Mouse (Mus musculus): ENCODE data around the gene Sipa1l1.
"Not testable (repeated sequence)": the region's sequence is repeated elsewhere in the genome, so short reads cannot be mapped to it uniquely, and the experiment has no call there.

The Sipa1l1 gene

GRCm38 (mm10) chr12:82170461-82171279 lies 1.6 kb downstream of the Sipa1l1 start:
- in situ Hi-C loops (cut with MboI; ENCODE audit: low pct_unique_long_range_greater_than_20kb in 1 of 2, low sequenced_read_pairs in 2 of 2, unreplicated experiment in 1 of 2): no loop called here

DNA sequence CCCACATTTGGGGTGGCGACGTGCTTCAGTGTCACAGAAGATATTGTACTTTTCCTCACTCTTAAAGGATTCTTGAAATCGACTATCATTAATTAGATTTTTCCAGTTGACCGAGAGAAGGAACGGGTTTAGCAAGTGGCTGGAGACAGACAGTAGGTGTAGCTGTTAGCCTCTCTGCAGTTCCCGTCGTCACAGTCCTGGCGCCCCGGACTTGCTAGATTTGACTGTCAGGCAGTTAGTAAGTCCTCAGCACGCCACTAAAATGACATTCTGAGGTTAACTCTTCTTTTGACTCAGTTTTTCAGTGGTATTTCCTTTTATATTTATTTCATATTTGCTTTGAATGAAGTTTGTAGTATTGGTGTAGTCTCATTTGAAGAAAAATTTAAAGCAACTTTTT lies 2.5 kb downstream of the Sipa1l1 start:
- in situ Hi-C loops (cut with MboI; ENCODE audit: low pct_unique_long_range_greater_than_20kb in 1 of 2, low sequenced_read_pairs in 2 of 2, unreplicated experiment in 1 of 2): no loop called here

DNA sequence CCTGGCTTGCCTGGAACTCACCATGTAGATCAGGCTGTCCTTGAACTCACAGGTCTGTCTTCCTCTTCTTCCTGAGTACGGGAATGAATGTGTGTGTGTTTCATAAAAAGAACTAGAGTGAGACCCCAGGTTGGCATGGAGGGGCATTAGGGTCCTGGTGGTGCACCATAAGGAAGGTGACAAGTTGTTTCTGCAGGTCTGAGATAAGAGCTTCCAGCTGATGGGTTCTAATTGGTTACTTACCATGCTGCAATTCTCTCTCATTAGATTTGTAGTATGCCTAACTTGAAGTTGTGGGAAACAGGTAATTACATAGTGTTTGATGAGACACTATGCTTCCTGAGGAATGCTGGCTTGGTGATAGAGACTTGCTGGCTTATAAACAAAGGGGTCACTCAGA lies 4.5 kb downstream of the Sipa1l1 start:
- in situ Hi-C loops (cut with MboI; ENCODE audit: low pct_unique_long_range_greater_than_20kb in 1 of 2, low sequenced_read_pairs in 2 of 2, unreplicated experiment in 1 of 2): no loop called here

GRCm38 (mm10) chr12:82175709-82176108 lies 6.6 kb downstream of the Sipa1l1 start:
- in situ Hi-C loops (cut with MboI; ENCODE audit: low pct_unique_long_range_greater_than_20kb in 1 of 2, low sequenced_read_pairs in 2 of 2, unreplicated experiment in 1 of 2): no loop called here

GRCm38 (mm10) chr12:82178636-82179035 lies 9.5 kb downstream of the Sipa1l1 start:
- in situ Hi-C loops (cut with MboI; ENCODE audit: low pct_unique_long_range_greater_than_20kb in 1 of 2, low sequenced_read_pairs in 2 of 2, unreplicated experiment in 1 of 2): no loop called here

- in situ Hi-C loops (cut with MboI; ENCODE audit: low pct_unique_long_range_greater_than_20kb in 1 of 2, low sequenced_read_pairs in 2 of 2, unreplicated experiment in 1 of 2): no loop called here
These were observed 10.5 kb downstream of the Sipa1l1 start for GRCm38 (mm10) chr12:82179626-82180025.

DNA sequence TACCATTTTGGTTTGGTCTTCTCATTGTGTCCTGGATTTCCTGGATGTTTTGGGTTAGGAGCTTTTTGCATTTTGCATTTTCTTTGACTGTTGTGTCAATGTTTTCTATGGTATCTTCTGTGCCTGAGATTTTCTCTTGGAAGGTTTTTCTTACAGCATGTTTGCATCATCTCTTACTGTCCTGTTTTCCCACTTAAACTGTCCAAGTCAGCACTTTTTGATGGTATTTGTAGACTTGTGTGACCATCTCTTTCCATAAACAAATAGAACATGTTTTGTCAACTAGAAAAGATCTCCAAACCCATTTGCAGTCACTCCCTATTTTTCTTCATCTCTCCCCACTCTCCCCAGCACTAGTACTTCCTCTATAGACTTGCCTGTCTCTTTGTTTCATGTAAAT lies 17.0 kb downstream of the Sipa1l1 start:
- in situ Hi-C loops (cut with MboI; ENCODE audit: low pct_unique_long_range_greater_than_20kb in 1 of 2, low sequenced_read_pairs in 2 of 2, unreplicated experiment in 1 of 2): not testable (repeated sequence)

DNA sequence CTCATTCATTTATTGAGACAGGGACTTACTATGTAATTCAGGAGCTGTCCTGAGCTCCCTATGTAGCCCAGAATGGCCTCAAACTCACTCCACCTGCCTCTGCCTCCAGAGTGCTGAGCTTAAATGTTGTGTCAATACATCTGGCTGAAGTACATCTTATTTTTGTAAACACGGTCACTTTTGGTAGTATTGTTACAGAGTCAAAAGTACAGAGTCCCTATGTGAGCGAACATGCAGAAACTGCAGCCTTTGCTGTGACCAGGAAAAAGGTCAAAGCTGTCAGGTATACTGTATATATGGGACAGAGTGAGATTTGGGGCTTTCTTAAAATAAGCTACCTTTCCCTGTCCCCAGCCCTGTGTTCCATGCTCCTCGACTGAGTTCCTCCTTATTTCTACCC lies 17.6 kb downstream of the Sipa1l1 start:
- in situ Hi-C loops (cut with MboI; ENCODE audit: low pct_unique_long_range_greater_than_20kb in 1 of 2, low sequenced_read_pairs in 2 of 2, unreplicated experiment in 1 of 2): no loop called here

GRCm38 (mm10) chr12:82187178-82187839 lies 18.2 kb downstream of the Sipa1l1 start:
- in situ Hi-C loops (cut with MboI; ENCODE audit: low pct_unique_long_range_greater_than_20kb in 1 of 2, low sequenced_read_pairs in 2 of 2, unreplicated experiment in 1 of 2): no loop called here

- in situ Hi-C loops (cut with MboI; ENCODE audit: low pct_unique_long_range_greater_than_20kb in 1 of 2, low sequenced_read_pairs in 2 of 2, unreplicated experiment in 1 of 2): no loop called here
These were observed 19.4 kb downstream of the Sipa1l1 start for GRCm38 (mm10) chr12:82188321-82189075.

GRCm38 (mm10) chr12:82189076-82189675 lies 20.1 kb downstream of the Sipa1l1 start:
- in situ Hi-C loops (cut with MboI; ENCODE audit: low pct_unique_long_range_greater_than_20kb in 1 of 2, low sequenced_read_pairs in 2 of 2, unreplicated experiment in 1 of 2): no loop called here

DNA sequence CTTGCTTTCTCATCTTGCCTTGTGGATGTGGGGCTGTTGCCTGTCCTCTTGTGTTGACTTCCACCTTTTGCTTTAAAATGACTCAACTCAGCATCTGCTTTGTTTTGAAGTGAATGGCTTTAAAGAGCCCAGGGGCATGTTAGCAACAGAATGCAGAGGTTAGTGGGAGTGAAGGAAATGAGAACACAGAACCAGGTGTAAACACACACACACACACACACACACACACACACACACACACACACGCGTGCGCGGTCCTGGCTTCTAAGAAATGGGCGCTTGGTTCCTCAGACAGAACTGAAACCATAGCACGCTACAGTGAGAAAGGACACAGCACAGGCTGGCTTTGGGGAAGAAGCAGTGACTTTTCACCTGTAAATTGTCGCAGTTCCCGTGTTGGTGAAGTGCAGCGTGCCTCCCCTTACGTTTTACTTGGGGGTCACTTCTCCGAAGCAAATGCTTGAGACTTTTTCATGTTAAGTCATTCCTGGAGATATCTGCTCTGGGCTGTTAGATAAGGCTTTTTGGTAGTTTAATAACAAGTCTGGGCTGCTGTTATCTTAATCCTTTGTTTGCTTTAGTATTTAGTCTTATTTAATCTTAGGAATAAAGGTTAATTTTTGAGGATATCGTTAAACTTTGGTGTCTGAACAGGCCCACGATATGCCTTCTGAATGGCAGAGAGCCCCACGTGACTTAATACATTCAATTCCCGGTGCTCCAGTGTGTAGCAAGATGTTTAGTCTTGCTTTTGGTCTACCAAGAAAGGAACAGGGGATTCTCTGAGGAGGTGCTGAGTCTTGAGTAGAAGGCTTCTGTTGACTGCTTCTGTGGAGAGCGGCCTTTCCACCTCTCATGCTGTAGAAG lies 20.8 kb downstream of the Sipa1l1 start:
- in situ Hi-C loops (cut with MboI; ENCODE audit: low pct_unique_long_range_greater_than_20kb in 1 of 2, low sequenced_read_pairs in 2 of 2, unreplicated experiment in 1 of 2): no loop called here

DNA sequence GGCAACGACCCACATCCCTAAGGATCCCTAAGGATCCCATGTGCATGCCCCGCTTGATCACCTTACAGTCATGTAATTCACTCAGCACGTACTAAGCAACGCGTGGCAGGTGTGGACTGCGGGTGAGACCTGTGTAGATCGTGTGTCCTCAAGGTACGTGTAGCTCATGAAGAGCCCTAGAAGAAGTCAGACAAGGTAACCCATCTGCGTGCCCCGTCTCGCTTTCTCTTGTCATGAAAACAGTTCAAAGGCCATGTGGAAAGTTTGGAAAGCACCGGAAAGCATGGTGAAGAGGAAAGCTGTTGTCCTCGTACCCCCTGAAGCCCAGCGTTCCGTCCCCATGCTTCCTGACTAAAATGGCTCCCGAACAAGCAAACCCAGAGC lies 21.5 kb downstream of the Sipa1l1 start:
- in situ Hi-C loops (cut with MboI; ENCODE audit: low pct_unique_long_range_greater_than_20kb in 1 of 2, low sequenced_read_pairs in 2 of 2, unreplicated experiment in 1 of 2): no loop called here

- in situ Hi-C loops (cut with MboI; ENCODE audit: low pct_unique_long_range_greater_than_20kb in 1 of 2, low sequenced_read_pairs in 2 of 2, unreplicated experiment in 1 of 2): no loop called here
These were observed 22.6 kb downstream of the Sipa1l1 start for GRCm38 (mm10) chr12:82191686-82192085.

DNA sequence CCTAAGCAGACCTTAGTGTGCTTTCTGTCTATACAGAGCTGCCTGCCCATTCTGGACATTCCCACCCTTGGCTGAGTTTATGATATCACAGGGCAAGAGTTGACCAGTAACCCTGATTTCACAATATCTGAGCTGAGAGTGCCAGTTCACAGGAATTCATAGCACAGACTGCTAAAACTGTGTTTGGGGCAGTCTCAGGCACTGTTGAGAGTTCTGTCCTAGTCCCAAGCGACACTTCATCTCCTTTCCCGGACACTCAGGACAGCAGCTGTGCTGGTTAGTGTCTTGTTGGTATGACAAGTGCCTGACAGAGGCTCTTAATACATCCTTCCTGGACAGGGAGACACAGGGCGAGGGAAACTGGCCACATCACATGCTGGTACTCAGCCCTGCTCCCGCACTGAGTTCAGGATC lies 23.5 kb downstream of the Sipa1l1 start:
- in situ Hi-C loops (cut with MboI; ENCODE audit: low pct_unique_long_range_greater_than_20kb in 1 of 2, low sequenced_read_pairs in 2 of 2, unreplicated experiment in 1 of 2): no loop called here

GRCm38 (mm10) chr12:82193476-82193875 lies 24.4 kb downstream of the Sipa1l1 start:
- in situ Hi-C loops (cut with MboI; ENCODE audit: low pct_unique_long_range_greater_than_20kb in 1 of 2, low sequenced_read_pairs in 2 of 2, unreplicated experiment in 1 of 2): no loop called here

DNA sequence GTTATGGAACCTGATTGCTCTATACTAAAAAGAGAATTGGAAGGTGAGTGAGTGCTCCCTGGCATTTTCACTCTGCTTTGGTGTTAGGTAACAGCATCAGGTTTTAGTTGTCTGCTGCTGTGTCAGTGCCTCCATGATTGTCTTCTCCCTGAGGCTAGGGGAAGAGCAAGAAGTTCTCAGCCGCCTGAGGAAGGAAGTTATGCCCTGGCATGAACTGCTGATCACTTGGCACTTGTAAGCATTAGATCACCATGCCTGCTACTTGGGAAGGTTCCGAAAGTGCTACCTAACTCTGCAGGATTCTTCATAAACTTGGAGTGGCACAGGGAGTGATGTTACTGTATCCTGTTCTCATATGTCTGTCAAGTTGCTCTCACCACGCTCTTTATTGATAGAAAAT lies 25.8 kb downstream of the Sipa1l1 start:
- in situ Hi-C loops (cut with MboI; ENCODE audit: low pct_unique_long_range_greater_than_20kb in 1 of 2, low sequenced_read_pairs in 2 of 2, unreplicated experiment in 1 of 2): no loop called here

DNA sequence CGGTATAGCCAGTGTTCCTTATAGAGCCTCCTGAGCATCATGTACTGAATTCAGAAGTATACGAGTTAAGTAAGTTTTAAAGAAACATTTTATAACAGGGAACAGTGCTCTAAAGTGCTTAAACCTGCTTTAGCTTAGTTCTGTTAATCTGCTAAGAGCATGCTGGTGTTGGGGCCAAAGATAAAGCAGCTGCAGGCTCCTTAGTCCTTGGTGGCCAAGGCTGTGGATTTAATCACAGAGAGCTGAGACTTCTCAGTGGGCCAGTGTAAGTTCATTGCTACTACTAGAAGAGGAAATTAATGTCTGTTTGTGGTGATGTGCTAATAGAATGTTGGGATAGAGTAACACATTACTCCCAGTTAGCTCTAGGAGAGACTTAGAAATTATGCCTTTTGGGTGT lies 27.1 kb downstream of the Sipa1l1 start:
- in situ Hi-C loops (cut with MboI; ENCODE audit: low pct_unique_long_range_greater_than_20kb in 1 of 2, low sequenced_read_pairs in 2 of 2, unreplicated experiment in 1 of 2): no loop called here

Measured in mouse embryonic stem cell (cell line).